Mouse (Mus musculus) mouse embryonic stem cell (cell line): ENCODE results near the gene Sh2d5.

Experiments
- in situ Hi-C, 2 experiments: fragments of 300-500 bp; cut with MboI; formaldehyde crosslinking; loops; 1 replicate in 1 of 2; 3 replicates in 1 of 2; pipeline ENCODE4 v1.14.3; 2019 to 2020; ENCODE audit warnings: low sequenced_read_pairs in 2 of 2, low pct_unique_long_range_greater_than_20kb in 1 of 2, mixed read lengths in 1 of 2; ENCODE audit not compliant: unreplicated experiment in 1 of 2

The Sh2d5 gene

GRCm38 (mm10) chr4:138257116-138257687 is 7.0 kb downstream of the Sh2d5 start:
- in situ Hi-C loops, result no loop called here

- in situ Hi-C loops, result no loop called here
Observed at GRCm38 (mm10) chr4:138258663-138259062, 8.5 kb downstream of the Sh2d5 start.

- in situ Hi-C loops, result no loop called here
Observed at GRCm38 (mm10) chr4:138259482-138259881, 9.3 kb downstream of the Sh2d5 start.

GRCm38 (mm10) chr4:138261843-138262681 is 11.9 kb downstream of the Sh2d5 start:
- in situ Hi-C loops, result no loop called here

GRCm38 (mm10) chr4:138267869-138268268 is 17.7 kb downstream of the Sh2d5 start:
- in situ Hi-C loops, result no loop called here

GRCm38 (mm10) chr4:138272011-138272997 is 22.1 kb downstream of the Sh2d5 start:
- in situ Hi-C loops, result no loop called here

- in situ Hi-C loops, result no loop called here
Observed at GRCm38 (mm10) chr4:138278346-138278745, 28.1 kb downstream of the Sh2d5 start.

GRCm38 (mm10) chr4:138282834-138283233 is 32.6 kb downstream of the Sh2d5 start:
- in situ Hi-C loops, result no loop called here

GRCm38 (mm10) chr4:138286411-138286810 is 36.2 kb downstream of the Sh2d5 start:
- in situ Hi-C loops, result no loop called here

- in situ Hi-C loops, result no loop called here
Observed at GRCm38 (mm10) chr4:138288691-138289090, 38.5 kb downstream of the Sh2d5 start.

- in situ Hi-C loops, result loop anchor here in 1 of 2 experiments (10.0 kb wide), 1 partner anchor 327 kb away; no protein-coding TSS in a partner anchor
Observed at GRCm38 (mm10) chr4:138292028-138292427, 41.8 kb downstream of the Sh2d5 start.

- in situ Hi-C loops, result loop anchor here in 1 of 2 experiments (10.0 kb wide), 1 partner anchor 329 kb away; no protein-coding TSS in a partner anchor
Observed at GRCm38 (mm10) chr4:138293261-138293948, 43.2 kb downstream of the Sh2d5 start.

GRCm38 (mm10) chr4:138293949-138294550 is 43.8 kb downstream of the Sh2d5 start:
- in situ Hi-C loops, result loop anchor here in 1 of 2 experiments (10.0 kb wide), 1 partner anchor 329 kb away; no protein-coding TSS in a partner anchor

- in situ Hi-C loops, result no loop called here
Observed at GRCm38 (mm10) chr4:138301271-138301780, 51.1 kb downstream of the Sh2d5 start.

- in situ Hi-C loops, result no loop called here
Observed at GRCm38 (mm10) chr4:138303011-138303410, 52.8 kb downstream of the Sh2d5 start.

GRCm38 (mm10) chr4:138303742-138304141 is 53.5 kb downstream of the Sh2d5 start:
- in situ Hi-C loops, result no loop called here

- in situ Hi-C loops, result no loop called here
Observed at GRCm38 (mm10) chr4:138304340-138305104, 54.3 kb downstream of the Sh2d5 start, which contains the start of gene Ddost. Gene Ddost (plus strand): TSS chr4:138304730.
